Mouse (Mus musculus): Measurements from ENCODE around the gene Ccl25.
"Not testable (repeated sequence)": the region's sequence is repeated elsewhere in the genome, so short reads cannot be mapped to it uniquely, and the experiment has no call there.

The Ccl25 gene

GRCm38 (mm10) chr8:4335678-4336077 is 10.7 kb downstream of the Ccl25 start:
- no peak for DNase-seq (ENCODE audit: extremely low spot score, low spot score)

GRCm38 (mm10) chr8:4340207-4340606 is 15.2 kb downstream of the Ccl25 start:
- no peak for DNase-seq (ENCODE audit: extremely low spot score, low spot score)

GRCm38 (mm10) chr8:4347661-4348060 is 22.7 kb downstream of the Ccl25 start:
- DNase-seq (ENCODE audit: extremely low spot score, low spot score): no peak

- DNase-seq (ENCODE audit: extremely low spot score, low spot score): no peak
Observed at GRCm38 (mm10) chr8:4348275-4348674, 23.3 kb downstream of the Ccl25 start.

GRCm38 (mm10) chr8:4349335-4349734 is 24.3 kb downstream of the Ccl25 start:
- DNase-seq (ENCODE audit: extremely low spot score, low spot score): no peak

GRCm38 (mm10) chr8:4350618-4351017 is 25.6 kb downstream of the Ccl25 start:
- no peak for DNase-seq (ENCODE audit: extremely low spot score, low spot score)

GRCm38 (mm10) chr8:4352562-4352961 is 27.6 kb downstream of the Ccl25 start:
- DNase-seq (ENCODE audit: extremely low spot score, low spot score): not testable (repeated sequence)

- DNase-seq (ENCODE audit: extremely low spot score, low spot score): no peak
Observed at GRCm38 (mm10) chr8:4353741-4354140, 28.7 kb downstream of the Ccl25 start.

- no peak for DNase-seq (ENCODE audit: extremely low spot score, low spot score)
Observed at GRCm38 (mm10) chr8:4354516-4354915, 29.5 kb downstream of the Ccl25 start.

- DNase-seq (ENCODE audit: extremely low spot score, low spot score): no peak
Observed at GRCm38 (mm10) chr8:4355455-4355854, 30.4 kb downstream of the Ccl25 start.

- no peak for DNase-seq (ENCODE audit: extremely low spot score, low spot score)
Observed at GRCm38 (mm10) chr8:4359362-4359761, 34.4 kb downstream of the Ccl25 start.

GRCm38 (mm10) chr8:4360922-4361321 is 35.9 kb downstream of the Ccl25 start:
- no peak for DNase-seq (ENCODE audit: extremely low spot score, low spot score)

- DNase-seq (ENCODE audit: extremely low spot score, low spot score): no peak
Observed at GRCm38 (mm10) chr8:4366189-4366588, 41.2 kb downstream of the Ccl25 start.

- DNase-seq (ENCODE audit: extremely low spot score, low spot score): no peak
Observed at GRCm38 (mm10) chr8:4367808-4368207, 42.8 kb downstream of the Ccl25 start.

GRCm38 (mm10) chr8:4368470-4368869 is 43.5 kb downstream of the Ccl25 start:
- DNase-seq (ENCODE audit: extremely low spot score, low spot score): no peak

GRCm38 (mm10) chr8:4370078-4370477 is 45.1 kb downstream of the Ccl25 start:
- peak; percentile 30 for DNase-seq (ENCODE audit: extremely low spot score, low spot score)

- no peak for DNase-seq (ENCODE audit: extremely low spot score, low spot score)
Observed at GRCm38 (mm10) chr8:4372657-4373056, 47.6 kb downstream of the Ccl25 start.

GRCm38 (mm10) chr8:4401442-4401841 is 76.4 kb downstream of the Ccl25 start:
- DNase-seq (ENCODE audit: extremely low spot score, low spot score): no peak

GRCm38 (mm10) chr8:4403960-4404879 is 79.2 kb downstream of the Ccl25 start:
- peak; percentile 36 for DNase-seq (ENCODE audit: extremely low spot score, low spot score)

- peak; percentile 51 for DNase-seq (ENCODE audit: extremely low spot score, low spot score)
Observed at GRCm38 (mm10) chr8:4404880-4405261, 79.9 kb downstream of the Ccl25 start.

GRCm38 (mm10) chr8:4408425-4408824 is 83.4 kb downstream of the Ccl25 start:
- not testable (repeated sequence) for DNase-seq (ENCODE audit: extremely low spot score, low spot score)
